Mouse (Mus musculus): Measurements from ENCODE around the gene Cep55.

Cep55 gene

GRCm38 (mm10) chr19:38054720-38055192, at the start of gene Cep55:
Gene Cep55 (plus strand): TSS chr19:38055011.
- peak; percentile 91 to 95 for DNase-seq (ENCODE audit: low spot score in 2 of 2)

- DNase-seq (ENCODE audit: low spot score in 2 of 2): no peak
These were observed 43.4 kb upstream of the Cep55 start for GRCm38 (mm10) chr19:38011379-38011778.

DNA sequence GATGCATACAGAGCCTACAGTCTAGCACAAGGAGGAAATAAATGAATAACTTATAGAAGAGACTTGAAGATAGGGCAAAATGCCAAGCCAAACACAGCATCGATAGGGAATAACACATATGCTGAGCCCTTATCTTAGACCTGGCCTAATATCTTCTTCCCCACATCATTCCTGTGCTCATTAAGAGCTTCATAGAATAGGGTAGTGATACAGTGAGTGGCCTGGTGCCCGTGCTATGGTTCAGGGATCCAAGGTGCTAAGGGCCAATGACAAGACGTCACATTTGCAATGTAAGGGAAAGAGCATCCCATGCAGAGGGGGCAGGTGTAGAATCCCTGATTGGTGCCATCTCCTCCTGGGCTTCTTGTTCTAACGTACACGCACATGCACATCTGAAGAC, 40.4 kb upstream of the Cep55 start:
- no peak for DNase-seq (ENCODE audit: low spot score in 2 of 2)

DNA sequence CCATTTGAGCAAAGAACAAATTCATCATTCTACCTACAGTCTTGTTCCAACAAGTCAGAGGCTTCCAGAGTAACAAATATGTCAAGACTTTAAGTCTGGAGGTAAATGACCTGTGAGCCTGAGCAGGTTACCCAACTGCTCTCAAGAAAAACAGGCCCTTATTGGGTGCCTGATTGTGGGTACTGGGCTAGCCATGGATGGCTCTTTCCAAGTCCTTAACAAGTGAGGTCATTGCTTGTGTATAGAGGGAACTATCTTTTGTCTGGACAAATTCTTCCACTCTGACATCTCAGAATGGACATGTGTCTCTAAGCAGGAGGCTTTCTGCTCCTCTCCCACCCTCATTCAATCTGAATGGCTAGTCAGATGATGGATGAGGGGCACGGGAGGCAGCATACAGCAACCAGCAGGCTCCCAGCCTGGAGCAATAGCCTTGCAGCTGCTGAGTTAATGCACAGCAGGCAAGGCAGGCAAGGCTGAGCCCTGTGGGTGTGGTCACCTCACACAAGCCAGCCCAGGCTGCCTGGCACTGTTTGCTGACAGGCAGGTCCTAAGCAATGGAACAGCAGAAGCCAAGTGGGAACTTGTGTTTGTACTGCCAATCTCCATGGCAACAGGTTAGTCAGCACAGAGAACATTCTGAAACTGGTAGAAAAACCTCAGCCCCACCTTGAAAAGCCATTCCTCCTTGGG, 39.5 kb upstream of the Cep55 start:
- peak; percentile 74 to 87 for DNase-seq (ENCODE audit: low spot score in 2 of 2)

- no peak for DNase-seq (ENCODE audit: low spot score in 2 of 2)
These were observed 38.9 kb upstream of the Cep55 start for GRCm38 (mm10) chr19:38015873-38016254.

DNA sequence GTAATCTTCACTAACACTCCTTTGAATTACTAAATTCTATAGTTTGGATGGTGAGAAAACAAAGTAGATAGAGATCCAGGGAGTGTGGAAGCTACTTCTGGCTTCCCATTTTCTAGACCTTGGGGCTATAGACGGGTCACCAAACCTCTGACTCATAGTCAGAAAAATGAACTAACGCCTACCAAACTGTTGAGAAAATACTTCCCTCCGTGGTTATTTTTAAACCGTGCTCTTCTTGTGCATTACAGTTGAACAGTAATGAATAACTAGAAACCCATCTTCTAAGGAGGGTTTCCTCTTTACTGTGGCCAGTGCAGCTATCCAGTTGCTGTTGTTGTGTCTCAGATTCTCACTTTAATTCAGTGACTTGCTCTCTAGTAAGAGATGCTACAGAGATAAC, 32.1 kb upstream of the Cep55 start:
- DNase-seq (ENCODE audit: low spot score in 2 of 2): no peak

GRCm38 (mm10) chr19:38023603-38024002, 31.2 kb upstream of the Cep55 start:
- no peak for DNase-seq (ENCODE audit: low spot score in 2 of 2)

GRCm38 (mm10) chr19:38025254-38026041, 29.4 kb upstream of the Cep55 start:
- peak in 1 of 2 experiments; percentile 49 for DNase-seq (ENCODE audit: low spot score in 2 of 2)

- DNase-seq (ENCODE audit: low spot score in 2 of 2): peak in 1 of 2 experiments; percentile 29
These were observed 28.6 kb upstream of the Cep55 start for GRCm38 (mm10) chr19:38026211-38026624.

GRCm38 (mm10) chr19:38027389-38027788, 27.4 kb upstream of the Cep55 start:
- DNase-seq (ENCODE audit: low spot score in 2 of 2): no peak

DNA sequence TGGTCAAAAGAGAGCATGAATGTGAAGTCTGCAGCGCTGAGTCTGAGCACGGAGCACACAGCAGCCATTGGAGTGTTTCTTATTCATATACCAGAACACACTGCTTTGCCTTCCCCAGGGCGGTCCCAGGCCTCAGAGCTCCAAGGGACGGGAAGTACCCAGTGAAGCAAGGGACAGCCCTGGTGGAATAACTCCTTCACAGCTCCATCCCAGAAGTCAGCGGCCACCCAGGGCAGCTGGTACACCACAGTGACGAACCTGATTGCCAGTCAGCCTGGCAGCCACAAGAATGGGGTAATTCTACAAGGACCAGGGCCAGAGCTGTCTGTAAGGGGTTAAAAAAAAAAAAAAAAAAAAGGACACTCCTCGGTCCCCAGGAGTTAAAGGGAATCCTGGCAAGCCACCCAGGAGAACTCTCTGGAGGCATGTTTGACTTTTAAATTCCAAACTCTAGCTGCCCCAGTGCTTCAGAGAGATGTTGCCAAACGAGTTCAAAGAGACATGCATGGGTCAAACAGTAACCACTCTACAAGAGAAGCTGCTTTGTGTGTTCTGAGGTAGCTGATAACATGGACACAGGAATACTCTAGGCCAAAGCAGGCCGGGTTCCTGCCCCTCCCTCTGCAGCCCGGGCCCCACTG, 26.8 kb upstream of the Cep55 start:
- peak in 1 of 2 experiments; percentile 49 for DNase-seq (ENCODE audit: low spot score in 2 of 2)

- DNase-seq (ENCODE audit: low spot score in 2 of 2): no peak
These were observed 25.5 kb upstream of the Cep55 start for GRCm38 (mm10) chr19:38029292-38029691.

GRCm38 (mm10) chr19:38029871-38030270, 24.9 kb upstream of the Cep55 start:
- no peak for DNase-seq (ENCODE audit: low spot score in 2 of 2)

- peak in 1 of 2 experiments; percentile 77 for DNase-seq (ENCODE audit: low spot score in 2 of 2)
These were observed 24.1 kb upstream of the Cep55 start for GRCm38 (mm10) chr19:38030673-38031137.

- DNase-seq (ENCODE audit: low spot score in 2 of 2): no peak
These were observed 23.7 kb upstream of the Cep55 start for GRCm38 (mm10) chr19:38031144-38031543.

DNA sequence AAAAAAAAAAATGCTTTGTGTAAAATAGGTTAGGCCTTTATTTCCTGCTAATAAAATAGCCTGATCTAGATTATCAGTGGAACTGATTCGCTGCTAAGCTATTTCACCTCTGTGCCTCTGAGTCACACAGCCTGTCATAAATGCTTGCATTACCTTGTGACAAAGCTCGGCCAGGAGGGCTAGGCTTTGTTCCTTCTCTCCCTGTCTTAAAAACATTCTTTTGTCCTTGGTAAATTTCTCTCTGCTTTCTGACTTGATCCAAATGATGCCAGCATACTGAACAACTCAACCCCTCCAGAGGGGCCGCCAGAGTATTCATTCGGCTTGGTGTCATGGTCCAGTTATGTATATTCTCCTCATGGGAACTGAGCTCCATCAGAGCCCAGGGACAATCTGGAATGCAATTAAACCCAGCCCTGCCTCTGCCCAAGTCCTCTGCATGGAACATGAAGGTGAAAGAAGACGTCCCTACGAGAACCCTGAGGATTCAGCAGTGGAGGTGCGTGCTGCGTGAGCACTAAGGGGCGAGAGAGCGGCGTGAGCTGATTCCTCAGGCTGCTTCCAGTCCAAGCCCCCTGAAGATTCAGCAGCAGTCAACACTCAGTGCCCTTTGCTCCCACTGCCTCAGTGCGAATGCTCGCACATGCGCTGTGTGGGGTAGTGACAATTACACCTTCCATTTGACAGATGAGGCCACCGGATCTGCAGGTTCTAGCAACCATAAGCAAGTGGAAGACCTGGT, 21.6 kb upstream of the Cep55 start:
- no peak for DNase-seq (ENCODE audit: low spot score in 2 of 2)

- no peak for DNase-seq (ENCODE audit: low spot score in 2 of 2)
These were observed 21.1 kb upstream of the Cep55 start for GRCm38 (mm10) chr19:38033735-38034057.

- no peak for DNase-seq (ENCODE audit: low spot score in 2 of 2)
These were observed 20.1 kb upstream of the Cep55 start for GRCm38 (mm10) chr19:38034696-38035095.

DNA sequence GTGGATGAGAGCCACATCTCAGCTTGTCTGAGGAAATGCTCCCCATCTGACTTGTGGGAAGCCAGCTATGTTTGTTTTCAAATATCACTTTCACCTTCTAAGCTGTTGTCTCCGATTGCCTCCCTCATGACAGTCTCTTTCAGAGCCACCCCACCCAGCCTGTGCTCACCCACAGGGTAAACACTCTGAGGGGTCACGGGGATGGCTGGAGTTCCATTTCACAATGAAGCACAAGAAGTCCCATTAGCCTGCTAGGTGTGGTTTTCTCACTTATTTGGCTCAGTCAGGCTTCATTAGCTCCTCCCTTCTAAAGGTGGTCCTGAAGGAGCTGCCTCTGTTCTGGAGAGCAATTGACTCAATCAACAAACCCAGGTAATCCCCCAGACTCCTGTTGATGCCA, 19.0 kb upstream of the Cep55 start:
- DNase-seq (ENCODE audit: low spot score in 2 of 2): no peak

GRCm38 (mm10) chr19:38038267-38038666, 16.5 kb upstream of the Cep55 start:
- DNase-seq (ENCODE audit: low spot score in 2 of 2): peak in 1 of 2 experiments; percentile 52

- DNase-seq (ENCODE audit: low spot score in 2 of 2): peak in 1 of 2 experiments; percentile 37
These were observed 12.5 kb upstream of the Cep55 start for GRCm38 (mm10) chr19:38042261-38042722.

All from urinary bladder, postnatal 36 days (tissue).